Mouse (Mus musculus) right cerebral cortex, postnatal 10 days (tissue): ENCODE data around the gene Nsg2.
"Not testable (repeated sequence)": the region's sequence is repeated elsewhere in the genome, so short reads cannot be mapped to it uniquely, and the experiment has no call there.

Experiments used
- DNase-seq, 2 experiments: peaks; one replicate each; pipeline ENCODE4 v3.0.0; 2021; ENCODE audit warnings: low spot score in 2 of 2

Nsg2 gene

GRCm38 (mm10) chr11:32000281-32000680 lies at the start of gene Nsg2:
Gene Nsg2, plus strand, starts transcription at chr11:32000463.
- peak; percentile 95 to 96 for DNase-seq

GRCm38 (mm10) chr11:31960071-31960470 lies 40.2 kb upstream of the Nsg2 start:
- DNase-seq: no peak

GRCm38 (mm10) chr11:31963993-31964392 lies 36.3 kb upstream of the Nsg2 start:
- DNase-seq: no peak

GRCm38 (mm10) chr11:31965256-31966134 lies 34.8 kb upstream of the Nsg2 start, which contains the start of gene 4930524B15Rik:
Gene 4930524B15Rik, plus strand, starts transcription at chr11:31965592.
- peak; percentile 18 to 31 for DNase-seq

GRCm38 (mm10) chr11:31974132-31974531 lies 26.1 kb upstream of the Nsg2 start:
- peak in 1 of 2 experiments; percentile 8 for DNase-seq

GRCm38 (mm10) chr11:31974826-31975225 lies 25.4 kb upstream of the Nsg2 start:
- peak in 1 of 2 experiments; percentile 13 for DNase-seq

- DNase-seq: peak in 1 of 2 experiments; percentile 9
Measured at GRCm38 (mm10) chr11:31975678-31976077, 24.6 kb upstream of the Nsg2 start.

GRCm38 (mm10) chr11:31976137-31976536 lies 24.1 kb upstream of the Nsg2 start:
- DNase-seq: peak in 1 of 2 experiments; percentile 3

- DNase-seq: not testable (repeated sequence)
Measured at GRCm38 (mm10) chr11:31980089-31980488, 20.2 kb upstream of the Nsg2 start.

DNA sequence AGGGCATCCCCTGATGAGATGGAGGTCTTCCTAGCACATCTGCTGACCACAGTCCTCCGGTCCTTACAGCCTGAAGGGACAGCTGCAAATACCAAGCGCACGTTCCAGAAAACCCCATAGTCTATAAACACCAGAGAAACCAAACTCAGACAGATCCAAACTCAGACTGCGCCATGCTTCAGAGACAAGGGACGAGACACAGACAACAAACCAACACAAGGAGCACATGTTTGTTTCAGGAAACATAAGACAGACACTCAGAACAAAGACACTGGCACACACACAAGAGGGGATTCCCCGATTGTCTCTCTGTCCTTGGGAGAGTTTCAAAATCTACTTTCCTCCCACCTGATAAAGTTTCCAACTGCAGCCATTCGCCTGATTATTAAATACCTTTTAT lies 18.4 kb upstream of the Nsg2 start:
- DNase-seq: no peak

- DNase-seq: not testable (repeated sequence)
Measured at GRCm38 (mm10) chr11:31982247-31982943, 17.9 kb upstream of the Nsg2 start.

GRCm38 (mm10) chr11:31983249-31983648 lies 17.0 kb upstream of the Nsg2 start:
- DNase-seq: no peak

DNA sequence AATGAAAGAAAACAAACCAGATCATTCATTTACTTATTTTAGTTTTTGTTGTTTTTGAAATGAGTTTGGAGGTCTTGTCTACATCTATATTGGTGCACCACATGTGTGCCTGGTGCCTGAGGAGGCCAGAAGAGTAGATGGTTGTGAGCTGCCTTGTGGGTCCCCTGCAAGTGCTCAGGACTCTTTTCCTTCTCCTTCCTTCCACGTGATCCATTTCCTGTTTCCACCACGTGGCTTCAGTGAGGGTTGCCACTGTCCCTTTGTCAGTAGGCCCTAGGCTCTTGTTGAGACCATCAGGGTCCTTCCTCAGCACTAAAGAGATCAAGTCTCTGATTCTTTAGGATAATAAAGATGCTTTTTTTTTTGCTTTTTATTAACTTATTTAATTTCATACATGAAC lies 15.5 kb upstream of the Nsg2 start:
- DNase-seq: no peak

- DNase-seq: no peak
Measured at GRCm38 (mm10) chr11:31992535-31992934, 7.7 kb upstream of the Nsg2 start.

GRCm38 (mm10) chr11:31999716-32000115 lies 547 bp upstream of the Nsg2 start:
- no peak for DNase-seq

- peak in 1 of 2 experiments; percentile 44 for DNase-seq
Measured at GRCm38 (mm10) chr11:32001181-32001910, 1.1 kb downstream of the Nsg2 start.

DNA sequence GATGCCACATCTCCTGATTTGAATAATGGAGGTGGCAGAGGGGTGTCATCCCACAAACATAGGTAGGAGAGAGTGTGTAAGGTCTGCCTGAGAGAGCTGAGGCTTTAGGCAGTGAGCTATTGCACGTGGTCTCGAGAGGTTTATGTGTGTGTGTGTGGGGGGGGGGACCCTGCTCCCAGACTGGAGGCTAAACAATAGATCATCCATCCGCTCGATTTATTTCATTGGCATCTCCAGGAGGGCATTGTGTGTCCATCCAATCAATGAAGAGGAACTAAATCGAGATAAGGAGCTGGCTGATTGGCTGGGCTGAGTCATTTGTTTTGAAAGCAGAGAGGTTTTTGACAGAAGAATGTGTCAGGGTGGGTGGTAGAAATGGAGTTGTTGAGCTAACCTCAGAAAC lies 2.4 kb downstream of the Nsg2 start:
- DNase-seq: peak; percentile 51 to 80

- peak in 1 of 2 experiments; percentile 33 for DNase-seq
Measured at GRCm38 (mm10) chr11:32008049-32008448, 7.8 kb downstream of the Nsg2 start.

DNA sequence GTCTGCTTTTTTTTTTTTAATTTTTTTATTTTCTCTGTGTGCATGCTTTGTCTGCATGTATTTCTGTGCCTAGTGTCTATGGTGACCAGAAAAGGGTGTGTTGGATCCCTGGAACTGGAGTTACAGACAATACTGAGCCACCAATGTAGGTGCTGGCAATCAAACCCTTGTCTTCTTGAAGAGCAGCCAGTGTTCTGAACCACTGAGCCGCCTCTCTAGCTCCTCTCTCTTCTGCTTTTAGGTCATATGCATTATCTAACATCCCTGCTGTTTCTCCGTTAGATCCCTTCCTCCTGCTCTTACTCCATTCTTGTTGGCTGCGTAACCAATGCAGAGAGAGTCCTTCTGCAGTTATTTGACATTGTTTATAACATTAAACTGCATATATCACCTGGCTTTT lies 8.6 kb downstream of the Nsg2 start:
- no peak for DNase-seq

GRCm38 (mm10) chr11:32009961-32010662 lies 9.8 kb downstream of the Nsg2 start:
- peak in 1 of 2 experiments; percentile 56 for DNase-seq

- DNase-seq: no peak
Measured at GRCm38 (mm10) chr11:32010663-32010970, 10.4 kb downstream of the Nsg2 start.
